Mouse (Mus musculus): ENCODE data around the gene Ces2g. TPM values are rescaled to one million over a fixed set of nuclear protein-coding genes. Genes with fewer than 3 reads are reported as not detected.

Gene Ces2g
- under 1 TPM; 0.13 to 0.51 (median 0.32) TPM for total RNA-seq (2022)

GRCm38 (mm10) chr8:104961537-104961961, at the start of gene Ces2g:
Gene Ces2g, plus strand, starts transcription at chr8:104961718.
- no peak for DNase-seq (ENCODE audit: low spot score in 2 of 2)

GRCm38 (mm10) chr8:104925972-104926596, 35.4 kb upstream of the Ces2g start, which contains the start of gene Ces2e:
Gene Ces2e, plus strand, starts transcription at chr8:104926260.
- DNase-seq (ENCODE audit: low spot score in 2 of 2) = no peak

- DNase-seq (ENCODE audit: low spot score in 2 of 2) = no peak
Measured at GRCm38 (mm10) chr8:104927301-104927700, 34.2 kb upstream of the Ces2g start.

GRCm38 (mm10) chr8:104944665-104945064, 16.9 kb upstream of the Ces2g start:
- DNase-seq (ENCODE audit: low spot score in 2 of 2) = no peak

GRCm38 (mm10) chr8:104947056-104947455, 14.5 kb upstream of the Ces2g start, which contains the start of gene Ces2f:
Gene Ces2f, plus strand, starts transcription at chr8:104947356.
- no peak for DNase-seq (ENCODE audit: low spot score in 2 of 2)

GRCm38 (mm10) chr8:104949031-104949430, 12.5 kb upstream of the Ces2g start:
- no peak for DNase-seq (ENCODE audit: low spot score in 2 of 2)

GRCm38 (mm10) chr8:104962229-104962901, 847 bp downstream of the Ces2g start:
- no peak for DNase-seq (ENCODE audit: low spot score in 2 of 2)

- no peak for DNase-seq (ENCODE audit: low spot score in 2 of 2)
Measured at GRCm38 (mm10) chr8:104963375-104963894, 1.9 kb downstream of the Ces2g start.

GRCm38 (mm10) chr8:104984126-104984525, 22.6 kb downstream of the Ces2g start:
- no peak for DNase-seq (ENCODE audit: low spot score in 2 of 2)

GRCm38 (mm10) chr8:104984942-104985341, 23.4 kb downstream of the Ces2g start:
- no peak for DNase-seq (ENCODE audit: low spot score in 2 of 2)

- DNase-seq (ENCODE audit: low spot score in 2 of 2) = no peak
Measured at GRCm38 (mm10) chr8:104998191-104998590, 36.7 kb downstream of the Ces2g start.

- no peak for DNase-seq (ENCODE audit: low spot score in 2 of 2)
Measured at GRCm38 (mm10) chr8:104999183-104999582, 37.7 kb downstream of the Ces2g start.

GRCm38 (mm10) chr8:105000586-105000985, 39.1 kb downstream of the Ces2g start, which contains the start of gene Ces2h:
Gene Ces2h, plus strand, starts transcription at chr8:105000853.
- no peak for DNase-seq (ENCODE audit: low spot score in 2 of 2)

- DNase-seq (ENCODE audit: low spot score in 2 of 2) = no peak
Measured at GRCm38 (mm10) chr8:105010000-105010399, 48.5 kb downstream of the Ces2g start.

- no peak for DNase-seq (ENCODE audit: low spot score in 2 of 2)
Measured at GRCm38 (mm10) chr8:105011136-105011535, 49.6 kb downstream of the Ces2g start.

- no peak for DNase-seq (ENCODE audit: low spot score in 2 of 2)
Measured at GRCm38 (mm10) chr8:105014391-105014790, 52.9 kb downstream of the Ces2g start.

Other genes starting within 250 kb of the Ces2g start
- not detected for gene Ces2a, start 227.7 kb upstream of the Ces2g start, total RNA-seq (2022)
- gene Ces2b, start 130.1 kb upstream of the Ces2g start, total RNA-seq (2022) = under 1 TPM in 3 of 4 experiments, not detected in 1; 0.14 to 0.19 (median 0.18) TPM
- gene Ces2c, start 114.7 kb upstream of the Ces2g start, total RNA-seq (2022) = not detected
- gene Ces2e, start 35.5 kb upstream of the Ces2g start, total RNA-seq (2022) = under 1 TPM in 1 of 4 experiments, not detected in 3; 0.30 TPM
- not detected for gene Ces2f, start 14.4 kb upstream of the Ces2g start, total RNA-seq (2022)
- not detected for gene Ces2h, start 39.1 kb downstream of the Ces2g start, total RNA-seq (2022)
- gene Ces3a, start 86.9 kb downstream of the Ces2g start, total RNA-seq (2022) = not detected
- gene Ces3b, start 122.0 kb downstream of the Ces2g start, total RNA-seq (2022) = not detected
- gene Ces4a, start 170.1 kb downstream of the Ces2g start, total RNA-seq (2022) = not detected
- gene Cbfb, start 209.0 kb downstream of the Ces2g start, total RNA-seq (2022) = 10 to 100 TPM; 17.4 to 21.8 (median 18.4) TPM